Mouse (Mus musculus) heart, embryonic 13.5 days (tissue): ENCODE measurements at regions not wholly inside any gene's neighbourhood (a gene's known extent, or its start where the extent isn't known, plus 50 kb on each side); places are given as distances from the start of the nearest gene placed in this dataset.

Source experiments
- ATAC-seq: fragments of 200-750 bp; cut with Nextera tagmentation; 2 replicates; pipeline ENCODE4 v1.8.0; 2017; ENCODE audit warnings: moderate TSS enrichment; ENCODE audit not compliant: insufficient number of reproducible peaks, low FRiP score, low TSS enrichment; ENCODE audit errors: extremely low read depth
- H3K27ac ChIP-seq: fragments of 300-500 bp; sonication (generic); replicated peaks from 2 replicates; pipeline ENCODE4 v1.5.1; 2015; ENCODE audit warnings: moderate library complexity, mild to moderate bottlenecking, inconsistent platforms
- H3K27me3 ChIP-seq: fragments of 300-500 bp; sonication (generic); replicated peaks from 2 replicates; pipeline ENCODE4 v1.6.1; 2015; ENCODE audit warnings: mild to moderate bottlenecking, inconsistent platforms
- H3K36me3 ChIP-seq: fragments of 300-500 bp; sonication (generic); 2 replicates; pipeline ENCODE4 v1.6.1; 2015; ENCODE audit warnings: mild to moderate bottlenecking, inconsistent platforms
- H3K4me1 ChIP-seq: fragments of 300-500 bp; sonication (generic); 2 replicates; pipeline ENCODE4 v1.6.1; 2015; ENCODE audit warnings: inconsistent platforms
- H3K4me2 ChIP-seq: fragments of 300-500 bp; sonication (generic); 2 replicates; pipeline ENCODE4 v1.6.1; 2015; ENCODE audit warnings: inconsistent platforms, mild to moderate bottlenecking, moderate library complexity
- H3K4me3 ChIP-seq: fragments of 300-500 bp; sonication (generic); 2 replicates; pipeline ENCODE4 v1.5.1; 2015; ENCODE audit warnings: moderate library complexity, mild to moderate bottlenecking, inconsistent platforms
- H3K9ac ChIP-seq: fragments of 300-500 bp; sonication (generic); 2 replicates; pipeline ENCODE4 v1.6.1; 2015; ENCODE audit warnings: inconsistent platforms, mild to moderate bottlenecking, moderate library complexity
- H3K9me3 ChIP-seq: fragments of 300-500 bp; sonication (generic); 2 replicates; pipeline ENCODE4 v1.6.1; 2016; ENCODE audit warnings: inconsistent platforms
- WGBS: fragments of 180-500 bp; shearing (Covaris S2); methylation state at CpG from one replicate; pipeline ENCODE4 v1.1.7; 2015; ENCODE audit warnings: mixed read lengths; 5-methylcytosine and 5-hydroxymethylcytosine counted together

DNA sequence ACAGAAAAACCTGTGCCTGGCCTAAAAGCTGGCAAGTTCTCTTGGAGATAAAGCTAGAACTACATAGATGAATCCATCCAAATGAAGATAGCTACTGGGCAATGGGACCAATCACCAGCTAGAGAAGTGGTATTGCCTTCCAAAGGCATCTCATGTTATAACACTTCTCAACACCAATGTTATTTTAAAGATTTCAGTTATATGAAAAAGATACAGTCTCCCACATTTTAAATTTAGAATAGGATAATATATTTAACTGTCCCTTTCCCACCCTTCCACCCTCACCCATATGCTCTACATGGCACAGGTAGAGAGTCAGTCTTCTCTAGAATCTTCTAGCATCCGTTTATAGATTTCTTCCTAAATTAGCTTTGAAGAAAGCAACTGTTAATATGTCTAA lies 87.6 kb upstream of the Pou6f2 start:
- no peaks in the 10 kb centered on the region for H3K9me3 ChIP-seq
- H3K9ac ChIP-seq, result no peak overlapping the region
- H3K36me3 ChIP-seq, result no peaks in the 10 kb centered on the region
- no peak for ATAC-seq
- H3K4me1 ChIP-seq, result no peaks in the 10 kb centered on the region
- no peaks in the 10 kb centered on the region for H3K27me3 ChIP-seq
- WGBS, result 76% methylated on average over 1 of the region's 1 CpGs
- H3K4me2 ChIP-seq, result no peak overlapping the region
- no peak overlapping the region for H3K4me3 ChIP-seq
- H3K27ac ChIP-seq, result no peak overlapping the region

DNA sequence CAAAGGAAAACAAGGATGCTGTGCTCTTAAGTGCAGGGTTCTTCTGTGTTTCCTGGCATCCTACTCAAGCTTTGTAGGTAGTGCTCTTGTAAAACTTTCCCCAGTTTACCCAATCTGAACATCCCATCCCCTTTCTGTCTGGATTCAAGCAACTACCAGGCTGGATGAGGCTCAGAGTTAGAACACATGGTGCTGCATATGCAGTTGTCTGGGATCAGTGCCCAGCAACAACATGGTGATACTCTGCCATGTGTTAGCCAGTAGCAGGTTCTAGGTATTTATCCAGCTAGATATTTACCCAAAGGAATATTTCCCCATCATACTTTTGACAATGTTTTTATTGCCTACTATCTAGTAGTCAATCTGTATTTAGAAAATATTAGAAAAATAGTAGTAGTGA lies 78.8 kb upstream of the Pou6f2 start:
- no peak overlapping the region for H3K4me2 ChIP-seq
- no peak for ATAC-seq
- H3K27me3 ChIP-seq, result no peaks in the 10 kb centered on the region
- H3K36me3 ChIP-seq, result no peaks in the 10 kb centered on the region
- H3K27ac ChIP-seq, result no peak overlapping the region
- H3K4me3 ChIP-seq, result no peak overlapping the region
- H3K9me3 ChIP-seq, result no peaks in the 10 kb centered on the region
- H3K9ac ChIP-seq, result no peak overlapping the region
- no peaks in the 10 kb centered on the region for H3K4me1 ChIP-seq

DNA sequence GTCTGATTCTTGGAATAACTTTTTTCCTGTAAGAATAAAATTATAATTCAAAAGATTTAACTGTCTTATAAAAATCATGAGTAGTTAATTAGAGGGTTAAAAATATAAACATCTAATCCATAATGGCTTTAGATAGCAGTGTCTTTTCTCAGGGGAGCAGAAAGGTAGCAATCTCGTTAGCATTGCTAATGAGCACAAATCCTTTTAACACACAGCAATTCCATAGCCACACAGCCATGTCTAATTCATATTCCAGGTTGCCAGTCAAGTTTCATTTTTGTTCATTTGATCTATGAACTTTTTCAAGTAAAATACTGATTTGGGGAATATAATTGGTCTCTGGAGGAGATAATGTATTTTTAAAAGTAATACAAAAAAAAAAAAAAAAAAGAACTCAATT lies 74.0 kb upstream of the Pou6f2 start:
- H3K4me1 ChIP-seq, result no peaks in the 10 kb centered on the region
- no peaks in the 10 kb centered on the region for H3K36me3 ChIP-seq
- H3K9me3 ChIP-seq, result no peaks in the 10 kb centered on the region
- H3K27ac ChIP-seq, result no peak overlapping the region
- 71% methylated on average over 1 of the region's 1 CpGs for WGBS
- H3K9ac ChIP-seq, result no peak overlapping the region
- H3K4me3 ChIP-seq, result no peak overlapping the region
- no peaks in the 10 kb centered on the region for H3K27me3 ChIP-seq
- no peak overlapping the region for H3K4me2 ChIP-seq
- no peak for ATAC-seq

DNA sequence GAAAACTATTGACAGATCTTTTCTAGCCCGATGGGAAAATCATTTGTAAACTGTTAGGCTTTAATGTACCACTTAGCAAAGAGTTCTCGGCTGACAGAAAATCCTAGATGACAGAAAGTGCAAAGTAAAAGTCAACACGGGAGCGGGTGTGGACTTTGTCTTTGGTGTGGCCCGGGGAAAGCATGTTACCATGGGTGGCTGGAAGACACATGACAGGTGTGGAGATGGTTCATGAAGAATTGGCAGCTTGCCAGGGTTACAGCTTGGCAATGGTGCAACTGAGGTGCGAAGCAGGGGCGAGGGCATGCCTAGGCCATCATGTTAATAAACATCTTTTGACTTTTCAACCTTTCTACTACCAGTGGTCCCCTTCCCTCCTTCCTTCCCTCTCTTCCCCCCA lies 68.4 kb upstream of the Pou6f2 start:
- 69% methylated on average over 7 of the region's 7 CpGs for WGBS
- H3K4me2 ChIP-seq, result no peak overlapping the region
- no peak overlapping the region for H3K4me3 ChIP-seq
- H3K27me3 ChIP-seq, result no peaks in the 10 kb centered on the region
- H3K36me3 ChIP-seq, result no peaks in the 10 kb centered on the region
- no peak for ATAC-seq
- no peaks in the 10 kb centered on the region for H3K4me1 ChIP-seq
- H3K9me3 ChIP-seq, result no peaks in the 10 kb centered on the region
- no peak overlapping the region for H3K9ac ChIP-seq
- H3K27ac ChIP-seq, result no peak overlapping the region

DNA sequence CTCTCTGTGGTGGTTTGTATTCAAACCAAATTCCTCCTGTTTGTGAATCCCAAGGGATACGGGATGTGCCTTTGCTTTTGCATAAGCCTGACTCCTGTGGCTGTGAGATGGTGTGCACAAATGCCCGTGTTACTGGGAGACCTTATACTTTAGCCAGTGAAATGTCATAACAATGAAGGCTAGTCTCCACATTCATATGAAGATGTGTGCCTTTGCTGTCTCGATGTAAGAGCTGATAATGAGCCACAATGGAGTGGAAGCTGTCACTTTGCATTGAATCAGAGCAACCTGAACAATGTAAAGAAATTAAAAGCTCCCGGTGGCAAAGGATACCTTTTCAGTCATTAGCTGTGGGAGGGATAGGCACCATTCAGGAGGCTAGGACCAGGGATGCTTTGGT lies 64.7 kb upstream of the Pou6f2 start:
- Histone ChIP-seq H3K4me2 (no peak overlapping the region), H3K27me3 (no peaks in the 10 kb centered on the region), H3K36me3 (no peaks in the 10 kb centered on the region), H3K27ac (no peak overlapping the region), H3K9me3 (no peaks in the 10 kb centered on the region), H3K9ac (no peak overlapping the region), H3K4me3 (no peak overlapping the region), H3K4me1 (no peaks in the 10 kb centered on the region)
- WGBS, result 56% methylated on average over 4 of the region's 4 CpGs
- ATAC-seq, result no peak

DNA sequence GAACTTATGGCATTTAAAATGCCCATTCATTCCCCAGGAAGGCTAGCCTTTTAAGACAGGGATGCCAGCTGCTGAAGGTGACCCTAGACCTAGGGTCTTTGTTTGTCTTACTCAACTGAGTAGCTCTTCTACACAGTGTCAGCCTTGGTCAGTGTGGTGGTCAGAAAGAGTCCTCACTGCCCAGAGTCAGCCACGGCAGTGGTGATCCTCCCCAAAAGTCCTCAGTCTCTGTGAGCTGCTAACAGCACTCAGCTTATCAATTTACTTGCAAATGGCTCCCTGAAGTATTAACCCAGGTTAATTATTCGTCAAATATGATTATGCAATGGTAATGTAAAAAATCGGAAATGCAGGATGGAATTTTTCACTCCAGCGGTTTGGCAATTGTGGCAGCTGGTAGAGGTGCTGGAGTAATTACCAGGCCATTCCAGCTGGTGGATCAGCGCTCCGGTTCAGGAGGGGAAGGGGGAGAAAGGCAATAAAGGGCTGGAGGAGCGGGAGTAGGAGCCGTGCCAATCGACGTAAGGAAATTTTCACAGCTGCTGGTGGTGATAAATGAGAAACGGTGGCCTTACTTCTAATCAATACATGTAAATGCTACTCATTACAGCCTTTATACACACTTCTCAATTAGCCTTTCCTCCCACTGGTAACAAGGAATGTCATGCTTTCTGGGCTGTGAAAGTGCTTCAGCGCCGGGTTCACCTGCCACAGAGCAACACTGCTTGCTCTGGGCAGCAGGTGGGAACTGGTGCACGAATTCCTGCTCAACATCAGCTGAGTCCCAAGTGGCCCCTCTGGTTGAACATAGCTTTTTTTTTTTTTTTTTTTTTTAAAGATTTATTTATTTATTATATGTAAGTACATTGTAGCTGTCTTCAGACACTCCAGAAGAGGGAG lies 60.1 kb upstream of the Pou6f2 start:
- no peaks in the 10 kb centered on the region for H3K36me3 ChIP-seq
- H3K9ac ChIP-seq, result no peak overlapping the region
- no peaks in the 10 kb centered on the region for H3K4me1 ChIP-seq
- H3K4me2 ChIP-seq, result no peak overlapping the region
- no peaks in the 10 kb centered on the region for H3K27me3 ChIP-seq
- H3K9me3 ChIP-seq, result no peaks in the 10 kb centered on the region
- H3K4me3 ChIP-seq, result no peak overlapping the region
- no peak for ATAC-seq
- 53% methylated on average over 14 of the region's 14 CpGs for WGBS
- H3K27ac ChIP-seq, result no peak overlapping the region
